Mouse (Mus musculus) ovary, postnatal 14 days (tissue): ENCODE measurements around the gene Cant1.

ENCODE experiments used
- DNase-seq: peaks from one replicate; pipeline ENCODE4 v3.0.0; 2022; ENCODE audit warnings: low spot score

The Cant1 gene

DNA sequence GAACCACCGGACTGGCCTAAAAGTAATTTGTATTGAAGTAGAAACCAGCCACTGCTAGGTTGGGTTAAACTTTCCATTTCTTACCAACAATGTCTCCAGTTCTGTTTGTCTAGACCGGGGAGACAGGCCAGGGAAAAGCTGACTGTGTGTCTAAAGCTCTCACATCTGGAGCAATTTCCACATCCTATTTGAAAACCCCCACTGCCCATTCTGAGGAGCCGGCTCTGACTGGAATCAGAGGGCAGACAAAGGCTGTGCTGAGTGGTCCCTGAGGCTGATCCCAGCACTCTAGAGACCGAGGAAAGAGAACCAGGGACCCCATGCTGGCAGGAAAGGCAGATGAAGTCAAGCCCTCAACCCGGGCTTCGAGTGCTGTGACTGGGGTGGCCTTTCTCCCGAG, 46.2 kb downstream of the Cant1 start:
- DNase-seq, result no peak

DNA sequence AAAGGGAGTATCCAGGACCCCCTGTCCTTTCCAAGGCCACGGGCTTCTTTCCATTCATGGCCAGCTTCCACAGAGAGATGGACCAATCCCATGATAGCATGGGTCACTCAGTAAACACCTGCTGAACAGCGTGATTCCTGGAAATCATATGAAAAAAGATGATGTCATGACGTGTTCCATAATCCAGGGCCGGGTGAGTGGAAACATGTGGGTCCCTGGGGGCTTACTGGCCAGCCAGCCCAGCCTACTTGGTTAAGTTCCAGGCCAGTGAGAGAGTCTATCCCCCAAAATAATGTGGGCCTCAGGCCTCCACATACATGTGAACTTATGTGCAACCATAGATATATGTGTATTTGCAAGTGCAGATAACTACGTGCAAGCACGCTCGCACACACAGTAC, 47.0 kb downstream of the Cant1 start:
- DNase-seq, result no peak

DNA sequence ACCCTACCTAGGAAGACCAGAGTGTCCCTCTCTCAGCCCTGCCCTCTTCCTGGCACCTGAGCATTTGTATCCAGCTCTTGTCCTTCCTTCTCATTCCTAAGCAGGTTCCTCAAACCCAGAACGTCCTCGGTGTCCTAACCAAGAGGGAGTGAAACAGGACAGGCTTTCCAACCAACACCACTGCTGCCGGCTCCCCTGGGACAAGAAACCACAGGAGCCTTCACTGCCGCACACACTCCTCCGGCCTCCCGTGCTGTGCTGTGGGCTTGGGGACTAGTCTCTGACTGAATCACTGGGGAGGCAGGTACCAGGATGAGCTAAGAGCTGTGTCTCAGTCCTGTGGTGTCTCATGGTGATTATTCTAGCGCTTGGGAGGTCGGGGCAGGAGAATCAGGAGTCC, 49.2 kb downstream of the Cant1 start:
- DNase-seq, result no peak

DNA sequence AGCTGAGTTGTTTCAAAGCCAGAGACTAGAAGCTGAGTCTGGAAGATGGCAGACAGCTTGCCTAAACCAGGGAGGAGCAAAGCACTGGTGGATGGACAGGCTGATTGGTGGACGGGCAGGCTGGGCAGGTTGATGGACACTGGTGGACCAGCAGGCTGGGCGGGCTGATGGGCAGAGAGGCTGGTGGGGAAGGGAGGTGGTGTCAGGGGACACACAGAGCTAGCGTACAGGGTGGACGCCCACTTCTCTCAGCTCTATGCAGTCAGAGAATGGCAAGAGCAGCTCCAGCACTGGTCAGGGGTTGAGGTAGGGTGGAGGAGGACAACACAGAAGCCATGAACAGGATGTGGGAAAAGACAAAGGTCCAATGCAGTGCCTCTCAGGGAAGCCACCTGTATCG, 49.6 kb downstream of the Cant1 start:
- no peak for DNase-seq

DNA sequence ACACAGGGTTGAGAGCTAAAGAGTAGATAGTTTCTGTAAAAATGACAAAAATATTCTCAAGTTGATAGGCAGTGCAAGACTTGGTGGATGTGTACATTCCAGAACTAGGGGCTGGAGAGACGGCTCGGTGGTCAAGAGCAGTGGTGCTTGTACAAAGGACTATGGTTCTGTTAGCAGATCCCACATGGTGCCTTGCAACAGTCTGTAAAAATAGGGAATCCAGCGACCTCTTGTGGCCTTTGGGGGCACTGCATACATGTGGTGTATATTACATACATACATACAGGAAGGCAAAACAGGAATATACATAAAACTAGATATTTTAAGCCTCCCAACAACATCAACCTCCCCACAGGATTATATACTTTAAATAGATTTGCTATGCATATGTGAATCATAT, 50.6 kb downstream of the Cant1 start:
- no peak for DNase-seq

DNA sequence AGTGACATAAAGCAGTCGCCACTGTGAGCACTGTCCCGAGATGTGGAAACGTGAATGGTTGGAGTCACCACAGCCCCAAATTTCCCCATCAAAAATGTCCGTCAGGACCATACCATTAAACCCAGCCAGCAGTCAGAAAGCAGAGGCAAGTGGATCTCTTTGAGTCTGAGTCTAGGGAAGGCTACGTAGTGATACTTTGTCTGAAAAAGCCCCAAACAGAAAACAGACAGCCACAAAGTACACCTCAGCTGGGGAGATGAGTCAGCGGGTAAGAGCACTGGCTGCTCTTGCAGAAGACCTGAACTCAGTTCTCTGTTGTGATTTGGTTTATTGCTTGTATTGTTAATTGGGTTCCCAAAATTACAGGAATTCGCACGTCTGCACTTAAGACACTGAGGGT, 52.3 kb downstream of the Cant1 start:
- DNase-seq, result no peak

DNA sequence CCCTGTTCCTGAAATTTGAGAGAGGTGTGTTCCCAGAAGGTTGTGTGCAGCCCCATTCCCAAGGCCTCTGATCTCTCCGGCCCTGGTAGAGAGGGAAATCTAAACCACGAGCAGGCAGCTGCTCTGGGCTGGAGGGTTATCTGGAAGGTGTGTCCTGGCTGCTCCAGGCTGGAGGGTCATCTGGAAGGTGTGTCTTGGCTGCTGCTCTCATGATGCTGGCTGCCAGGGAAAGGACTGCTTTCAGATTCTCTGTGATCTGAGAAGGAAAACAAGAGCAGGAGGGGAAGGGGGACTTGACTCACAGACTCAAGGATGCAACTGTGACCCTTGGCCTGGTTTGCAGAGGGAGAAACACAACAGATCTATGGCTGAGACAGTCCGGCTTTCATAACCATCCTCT, 52.8 kb downstream of the Cant1 start:
- DNase-seq, result no peak

DNA sequence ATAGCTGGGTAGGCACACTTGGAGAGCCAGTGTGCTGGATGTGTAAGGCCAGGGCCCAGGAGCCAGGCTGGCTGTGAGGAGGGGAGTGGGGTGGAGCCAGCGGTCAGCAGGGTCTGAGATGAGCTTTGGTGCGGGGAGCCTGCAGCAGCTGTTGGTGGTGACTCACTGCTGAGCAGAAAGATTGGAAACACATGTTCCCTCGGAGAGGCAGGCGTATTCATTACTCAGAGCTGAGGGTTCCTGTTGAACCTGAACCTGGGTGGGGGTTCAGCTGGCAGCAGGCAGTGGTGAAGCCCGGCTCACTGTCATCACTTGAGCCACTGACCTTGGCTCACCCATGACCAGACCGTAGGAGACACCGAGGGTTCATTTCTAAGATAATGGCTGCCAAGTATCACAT, 53.7 kb downstream of the Cant1 start:
- DNase-seq, result no peak

DNA sequence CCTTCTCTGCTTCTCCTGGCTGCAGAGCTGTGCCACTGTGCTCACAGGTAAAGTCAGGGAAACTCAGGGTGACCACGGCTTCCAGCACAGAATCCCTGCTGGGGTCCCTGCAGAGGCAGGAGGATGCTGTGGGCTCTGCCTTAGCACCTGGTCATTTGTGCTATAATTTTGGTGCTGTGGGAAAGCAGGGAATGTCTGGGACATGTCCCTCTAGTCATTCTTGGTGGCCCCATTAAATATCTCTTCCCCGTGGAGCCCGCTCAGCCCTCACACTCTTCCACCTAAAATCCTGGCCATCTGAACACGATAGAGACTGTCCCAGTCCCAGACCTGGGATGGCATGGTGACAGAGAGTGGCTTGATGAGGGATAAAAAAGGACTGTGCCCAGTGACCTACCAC, 54.9 kb downstream of the Cant1 start:
- DNase-seq, result no peak

DNA sequence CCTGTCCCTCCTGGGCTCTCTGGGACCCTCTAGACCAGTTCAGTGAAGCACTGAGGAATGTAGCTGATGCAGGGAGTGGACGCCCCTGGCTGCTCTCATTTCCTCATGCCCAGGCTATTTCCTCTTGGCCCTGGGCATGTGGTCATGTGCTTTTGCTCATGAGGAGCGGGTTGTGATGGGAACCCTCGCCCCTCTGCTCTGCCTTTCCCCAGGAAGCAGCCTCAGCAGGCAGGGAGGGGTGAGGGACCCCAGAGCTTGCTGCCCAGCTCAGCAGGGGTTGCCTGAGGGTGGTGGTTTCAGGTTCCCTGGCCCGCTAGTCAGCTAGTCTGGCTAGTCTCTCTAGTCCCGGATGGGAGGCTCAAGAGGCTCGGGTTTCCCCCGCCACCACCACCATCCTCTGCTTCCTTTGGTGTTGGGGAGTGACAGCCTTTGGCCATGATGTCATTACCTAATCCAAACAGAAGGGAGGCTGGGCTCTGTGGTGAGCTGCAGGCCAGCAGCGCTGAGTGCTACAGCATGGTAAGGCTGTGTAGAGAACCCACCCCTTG, 55.8 kb downstream of the Cant1 start:
- DNase-seq, result peak; percentile 41

DNA sequence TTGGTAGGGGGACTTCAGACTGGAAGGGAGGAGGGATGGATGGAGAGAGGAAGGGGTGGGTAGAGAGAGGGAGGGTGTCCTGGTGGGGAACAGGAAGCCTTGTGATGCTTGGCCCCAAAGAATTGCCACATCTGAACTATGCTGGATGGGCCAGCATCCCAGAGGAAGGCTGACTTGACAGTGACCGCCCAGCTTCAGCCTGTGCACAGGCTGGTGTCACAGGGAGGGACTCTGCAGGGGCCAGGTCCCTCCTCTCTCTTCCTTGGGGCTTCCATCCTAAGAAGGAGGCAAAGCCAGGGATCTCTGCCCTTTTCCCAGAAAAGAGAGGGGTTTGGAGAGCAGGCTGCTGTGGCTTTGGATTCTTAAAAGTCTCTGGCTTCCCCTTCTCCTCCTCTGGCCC, 56.4 kb downstream of the Cant1 start:
- no peak for DNase-seq

DNA sequence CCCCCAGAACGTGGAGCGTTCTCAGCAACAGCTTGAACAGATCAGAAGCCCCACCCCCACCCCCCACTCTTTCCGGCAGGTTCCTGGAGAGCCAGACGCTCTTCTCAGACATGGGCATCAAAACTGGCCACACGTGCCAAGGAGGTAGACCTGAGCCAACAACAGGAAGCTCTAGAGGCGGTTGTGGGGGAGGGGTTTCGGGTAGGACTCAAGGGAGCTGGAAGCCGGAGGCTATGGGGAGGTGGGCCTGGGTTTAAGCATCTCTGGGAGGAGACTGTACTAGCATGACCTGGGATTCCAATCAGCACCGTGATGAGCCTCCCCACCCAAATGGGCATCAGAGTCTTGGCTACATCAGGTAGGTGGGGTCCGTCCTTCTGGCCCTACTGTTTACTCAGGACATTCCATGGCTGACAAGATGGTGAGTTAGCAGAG, 58.0 kb downstream of the Cant1 start:
- DNase-seq, result peak; percentile 43

DNA sequence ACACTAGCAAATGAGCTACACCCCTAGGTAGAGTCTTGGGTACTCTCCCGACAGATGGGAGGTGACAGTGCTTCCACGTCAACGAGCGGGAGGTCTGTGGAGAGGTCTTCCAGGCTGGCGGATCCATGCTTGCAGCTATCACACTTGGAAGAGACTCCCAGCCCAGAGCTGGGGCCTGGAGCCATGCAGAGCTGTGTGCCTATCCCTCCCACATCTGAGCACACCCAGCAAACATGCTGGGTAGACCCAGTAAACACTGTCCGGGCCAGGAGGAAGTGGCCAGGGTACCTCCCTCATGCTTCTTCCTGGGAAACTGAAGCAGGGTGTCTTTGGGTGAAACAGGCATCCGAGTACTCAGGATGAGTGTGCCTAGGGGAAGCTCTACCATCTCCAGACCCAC, 58.4 kb downstream of the Cant1 start:
- no peak for DNase-seq
